Mouse (Mus musculus) naive thymus-derived CD4-positive, alpha-beta T cell, adult 2 months (primary cell): Measurements from ENCODE around the gene Ptma.
"Not testable (repeated sequence)": the region's sequence is repeated elsewhere in the genome, so short reads cannot be mapped to it uniquely, and the experiment has no call there.

Source experiments
- DNase-seq: peaks from one replicate; pipeline ENCODE4 v3.0.0-alpha.2; 2011; ENCODE audit warnings: low read depth

Ptma gene

GRCm38 (mm10) chr1:86526116-86526788, at the start of gene Ptma:
TSS of gene Ptma (plus strand) at chr1:86526726.
- peak; percentile 99 for DNase-seq

- no peak for DNase-seq
Observed at GRCm38 (mm10) chr1:86477738-86478285, 48.7 kb upstream of the Ptma start.

- DNase-seq: no peak
Observed at GRCm38 (mm10) chr1:86479099-86479825, 47.3 kb upstream of the Ptma start.

GRCm38 (mm10) chr1:86480288-86480687, 46.2 kb upstream of the Ptma start:
- no peak for DNase-seq

- DNase-seq: no peak
Observed at GRCm38 (mm10) chr1:86480735-86481447, 45.6 kb upstream of the Ptma start.

- no peak for DNase-seq
Observed at GRCm38 (mm10) chr1:86481468-86481867, 45.1 kb upstream of the Ptma start.

GRCm38 (mm10) chr1:86482288-86482687, 44.2 kb upstream of the Ptma start:
- DNase-seq: no peak

GRCm38 (mm10) chr1:86482761-86483160, 43.8 kb upstream of the Ptma start:
- no peak for DNase-seq

- DNase-seq: no peak
Observed at GRCm38 (mm10) chr1:86485346-86485745, 41.2 kb upstream of the Ptma start.

- DNase-seq: not testable (repeated sequence)
Observed at GRCm38 (mm10) chr1:86485858-86486257, 40.7 kb upstream of the Ptma start.

- DNase-seq: no peak
Observed at GRCm38 (mm10) chr1:86486703-86487294, 39.7 kb upstream of the Ptma start.

- DNase-seq: peak; percentile 100
Observed at GRCm38 (mm10) chr1:86487295-86487907, 39.1 kb upstream of the Ptma start.

- DNase-seq: no peak
Observed at GRCm38 (mm10) chr1:86487908-86488314, 38.6 kb upstream of the Ptma start.

- no peak for DNase-seq
Observed at GRCm38 (mm10) chr1:86488326-86488725, 38.2 kb upstream of the Ptma start.

GRCm38 (mm10) chr1:86488774-86489173, 37.8 kb upstream of the Ptma start:
- DNase-seq: peak; percentile 45

GRCm38 (mm10) chr1:86489901-86490300, 36.6 kb upstream of the Ptma start:
- DNase-seq: peak; percentile 10

- peak; percentile 12 for DNase-seq
Observed at GRCm38 (mm10) chr1:86490697-86491096, 35.8 kb upstream of the Ptma start.

GRCm38 (mm10) chr1:86491533-86492094, 34.9 kb upstream of the Ptma start:
- no peak for DNase-seq

- DNase-seq: peak; percentile 26
Observed at GRCm38 (mm10) chr1:86492095-86493070, 34.1 kb upstream of the Ptma start.

- DNase-seq: no peak
Observed at GRCm38 (mm10) chr1:86493783-86494182, 32.7 kb upstream of the Ptma start.
